In the genomic region with DNA sequence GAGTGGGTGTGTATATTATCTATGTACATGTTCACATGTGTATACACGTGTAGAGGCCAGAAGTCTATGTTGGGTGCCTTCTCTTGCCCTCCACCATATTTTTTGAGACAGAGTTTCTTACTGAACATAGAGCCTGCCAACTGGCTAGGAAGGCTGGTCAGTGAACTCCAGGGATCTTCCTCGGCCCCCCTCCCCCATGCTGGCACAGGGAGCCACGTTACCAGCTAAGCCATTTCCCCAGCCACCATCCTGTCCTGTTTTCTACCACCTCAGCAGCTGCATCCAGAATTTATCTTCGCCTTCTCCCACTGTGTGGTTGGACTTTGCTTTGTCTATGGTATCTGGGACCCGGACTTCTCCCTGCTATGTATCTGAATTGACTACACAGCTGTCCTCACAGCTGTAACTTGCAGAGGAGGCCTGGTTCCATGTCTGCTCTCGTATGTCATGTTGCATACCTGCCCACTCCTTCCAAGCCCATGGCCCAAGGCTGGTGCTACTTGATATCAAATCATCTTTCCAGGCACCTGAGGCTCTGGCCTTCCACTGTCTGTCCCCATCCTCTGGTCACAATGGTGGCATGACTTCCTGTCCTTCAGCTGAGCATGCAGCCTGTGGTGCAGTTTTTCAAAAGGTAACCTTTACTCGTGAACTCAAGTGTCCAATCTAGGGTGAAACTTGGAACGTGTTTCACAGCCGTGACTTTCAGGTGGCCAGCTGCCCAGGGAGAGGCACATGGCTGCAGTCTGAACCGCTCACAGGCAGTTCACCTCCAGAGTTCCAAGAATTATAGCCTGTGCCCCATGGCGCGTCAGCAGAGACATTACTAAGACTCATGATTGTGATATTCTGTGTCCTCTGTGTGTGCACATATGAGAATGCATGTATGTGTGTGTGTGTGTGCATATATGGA, we compare ENCODE assay signal across 13 mouse cellular contexts. TPM values are rescaled to one million over a fixed set of nuclear protein-coding genes. Genes with fewer than 3 reads are reported as not detected.
DNase-seq lines count a peak whose midpoint lies in the region; ATAC-seq lines count a peak whose summit lies in the region.
"Had no signal": no experiment of that assay in that cellular context is flagged by ENCODE, and none has a peak within 500 bp of the region (broad histone marks: within the 10 kb centered on the region; RNA-seq: fewer than 3 reads in every experiment).

No protein-coding gene starts in this region.

- no peak overlapping the region for H3K4me3 ChIP-seq in limb, embryonic 10.5 days
- H3K4me3 ChIP-seq: forebrain, embryonic 15.5 days; heart, embryonic 15.5 days; liver, embryonic 15.5 days had no signal

- H3K27ac ChIP-seq in limb, embryonic 10.5 days = peak overlapping the region; percentile 74
- H3K27ac ChIP-seq: forebrain, embryonic 15.5 days; heart, embryonic 15.5 days; liver, embryonic 15.5 days had no signal

- H3K27me3 ChIP-seq in limb, embryonic 10.5 days (ENCODE audit: low read depth, poor library complexity, severe bottlenecking) = no peaks in the 10 kb centered on the region
- H3K27me3 ChIP-seq: heart, embryonic 15.5 days; liver, embryonic 15.5 days had no signal

- peak; percentile 70 to 74 for DNase-seq in heart, adult 18-20 months
- no peak for DNase-seq in heart, postnatal 25 days (ENCODE audit: low spot score)
- peak; percentile 35 to 47 for DNase-seq in adrenal gland, postnatal 36 days
- DNase-seq in heart, postnatal 4 days = peak; percentile 54
- DNase-seq in limb, embryonic 10.5 days (ENCODE audit: low spot score) = no peak
- no peak for DNase-seq in spleen, adult 12 weeks (ENCODE audit: low spot score)
- DNase-seq in urinary bladder, postnatal 25 days (ENCODE audit: low spot score) = no peak
- DNase-seq: retina, postnatal 1 day had no signal

- peaks cover 11% of the 10 kb centered on the region for H3K36me3 ChIP-seq in limb, embryonic 10.5 days
- H3K36me3 ChIP-seq: forebrain, embryonic 15.5 days; heart, embryonic 15.5 days; liver, embryonic 15.5 days had no signal

- no peaks in the 10 kb centered on the region for H3K9me3 ChIP-seq in limb, embryonic 10.5 days (replicated peaks)
- H3K9me3 ChIP-seq: forebrain, embryonic 15.5 days; heart, embryonic 15.5 days; liver, embryonic 15.5 days had no signal

- peaks cover 54% of the 10 kb centered on the region for H3K4me1 ChIP-seq in limb, embryonic 10.5 days

- ATAC-seq in megakaryocyte, adult 5-6 weeks (ENCODE audit: poor library complexity, severe bottlenecking) = no peak
- ATAC-seq: CD4-positive, CD25-positive, alpha-beta regulatory T cell, adult 4 months had no signal

- intact Hi-C loops in heart, postnatal 25 days (cut with DNase I) = no loop called here

- 90% methylated on average over 12 of the region's 12 CpGs for WGBS in limb, embryonic 10.5 days

RNA-seq across cellular contexts. Expression of a gene that starts 18.8 kb away (rescaled TPM):
- 10 to 100 TPM; 56.9 to 65.1 TPM for total RNA-seq in heart, adult 18-20 months (2021)
- 10 to 100 TPM; 64.4 to 66.1 TPM for total RNA-seq in heart, postnatal 25 days (2021)
- 100 to 1,000 TPM in 1 of 2 experiments, 10 to 100 TPM in 1; 83.3 to 141 TPM for total RNA-seq in adrenal gland, postnatal 36 days (2021)
- total RNA-seq in heart, postnatal 4 days (2021) = 10 to 100 TPM; 36.9 to 43.8 TPM
- polyA plus RNA-seq in limb, embryonic 10.5 days (2016; fragmentation: Nextera tagmentation; extraction: Ambion mirVana) = 38.5 and 47.2 TPM in 2 replicates
- total RNA-seq in megakaryocyte, adult 5-6 weeks (2015) = 0.91 and 0.93 TPM in 2 replicates
- 1.1 and 1.2 TPM in 2 replicates for total RNA-seq in megakaryocyte, adult 5-6 weeks (2017)

Comparison
In these comparisons a context has a peak if more than half of its experiments do, and no peak if none do; other contexts are left out.
1. DNase-seq: peak in heart, adult 18-20 months (2 of 2), adrenal gland, postnatal 36 days (2 of 2) and heart, postnatal 4 days (single experiment); none in heart, postnatal 25 days (single experiment), limb, embryonic 10.5 days (single experiment), spleen, adult 12 weeks (single experiment) and urinary bladder, postnatal 25 days (single experiment).
2. RNA of a gene that starts 18.8 kb away (total RNA-seq): 83.3 to 141 TPM in adrenal gland, postnatal 36 days, 64.4 to 66.1 TPM in heart, postnatal 25 days, 56.9 to 65.1 TPM in heart, adult 18-20 months and 36.9 to 43.8 TPM in heart, postnatal 4 days; 0.91 to 1.2 TPM in megakaryocyte, adult 5-6 weeks; every median in the first group is over 10 times any median in the second.